Mouse (Mus musculus): Measurements from ENCODE around the gene Papolb. TPM values are rescaled to one million over a fixed set of nuclear protein-coding genes. Genes with fewer than 3 reads are reported as not detected.
A peak's percentile ranks its signal among the peaks of the same experiment; 100 is the strongest.

The Papolb gene
- total RNA-seq (2021), result 1 to 10 TPM; 1.5 to 1.9 TPM

- DNase-seq, result no peak
- intact Hi-C loops (cut with DNase I), result no loop called here
These were observed at the start of gene Papolb for GRCm38 (mm10) chr5:142529915-142530314. Gene Papolb, minus strand, starts transcription at chr5:142530076.

DNA sequence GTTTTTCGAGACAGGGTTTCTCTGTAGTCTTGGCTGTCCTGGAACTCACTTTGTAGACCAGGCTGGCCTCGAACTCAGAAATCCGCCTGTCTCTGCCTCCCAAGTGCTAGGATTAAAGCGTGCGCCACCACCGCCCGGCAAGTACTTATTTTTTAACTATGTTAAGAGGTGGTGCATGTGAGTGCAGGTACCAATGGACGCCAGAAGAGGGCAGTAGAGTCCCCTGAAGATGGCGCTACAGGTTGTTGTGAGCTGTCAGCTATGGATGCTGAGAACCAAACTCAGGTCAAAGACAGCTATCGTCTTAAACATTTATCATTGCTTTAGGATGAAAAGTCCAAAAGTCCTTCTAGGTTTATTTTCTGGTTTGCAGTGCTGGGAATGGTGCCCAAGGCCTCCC lies 48.3 kb upstream of the Papolb start:
- intact Hi-C loops (cut with DNase I), result loop anchor here (10.0 kb wide), 1 partner anchor 127 kb away; no protein-coding TSS in a partner anchor
- DNase-seq, result no peak

DNA sequence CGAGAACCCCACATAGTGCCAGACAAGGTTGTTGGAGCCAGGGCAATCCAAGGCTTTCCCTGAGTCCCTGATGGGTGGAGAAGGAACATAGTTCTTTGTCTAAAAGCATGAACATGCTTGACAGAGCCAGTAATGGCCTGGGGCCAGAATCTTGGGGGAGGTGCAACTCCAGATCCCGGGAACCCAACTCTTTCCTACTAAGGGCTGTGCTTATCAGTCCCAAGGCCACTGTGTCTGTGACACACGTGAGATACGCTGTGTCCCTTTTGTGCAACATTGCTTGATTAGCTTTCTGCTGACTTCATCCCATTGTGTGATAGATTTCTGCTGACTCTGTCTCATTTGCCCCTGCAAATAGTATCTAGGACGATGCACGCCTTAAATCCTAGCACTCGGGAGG lies 47.0 kb upstream of the Papolb start:
- intact Hi-C loops (cut with DNase I), result loop anchor here (10.0 kb wide), 1 partner anchor 128 kb away; no protein-coding TSS in a partner anchor

GRCm38 (mm10) chr5:142574323-142575057 lies 44.6 kb upstream of the Papolb start:
- intact Hi-C loops (cut with DNase I), result loop anchor here (10.0 kb wide), 1 partner anchor 130 kb away; no protein-coding TSS in a partner anchor
- DNase-seq, result no peak

More for the DNA sequence above, 47.0 kb upstream of the Papolb start:
- peak; percentile 43 for DNase-seq

DNA sequence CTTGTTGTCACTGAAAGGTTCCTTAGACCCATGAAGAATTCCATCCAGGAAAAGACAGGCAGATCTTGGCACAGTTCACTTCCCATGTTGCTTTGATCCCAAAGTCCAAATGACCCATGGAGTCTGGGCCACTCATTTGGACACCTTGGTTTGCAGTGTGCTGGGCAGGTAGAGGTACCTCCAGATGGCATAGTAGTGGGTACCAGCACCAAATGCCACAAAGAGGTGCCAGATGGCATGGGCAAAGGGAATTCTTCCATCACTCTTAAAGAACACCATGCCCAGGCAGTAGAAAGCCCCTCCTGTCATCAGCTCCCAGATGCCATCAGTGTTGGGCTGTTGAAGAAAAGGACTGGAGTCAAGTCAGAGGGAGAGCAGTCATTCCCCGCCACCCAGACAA lies 34.7 kb upstream of the Papolb start:
- intact Hi-C loops (cut with DNase I), result loop anchor here (5.0 kb wide), 1 partner anchor 53 kb away; no protein-coding TSS in a partner anchor
- no peak for DNase-seq

GRCm38 (mm10) chr5:142560261-142560660 lies 30.4 kb upstream of the Papolb start:
- no peak for DNase-seq
- intact Hi-C loops (cut with DNase I), result loop anchor here (5.0 kb wide), 1 partner anchor 57 kb away; no protein-coding TSS in a partner anchor

GRCm38 (mm10) chr5:142557397-142558067 lies 27.7 kb upstream of the Papolb start:
- intact Hi-C loops (cut with DNase I), result no loop called here
- DNase-seq, result peak; percentile 91

DNA sequence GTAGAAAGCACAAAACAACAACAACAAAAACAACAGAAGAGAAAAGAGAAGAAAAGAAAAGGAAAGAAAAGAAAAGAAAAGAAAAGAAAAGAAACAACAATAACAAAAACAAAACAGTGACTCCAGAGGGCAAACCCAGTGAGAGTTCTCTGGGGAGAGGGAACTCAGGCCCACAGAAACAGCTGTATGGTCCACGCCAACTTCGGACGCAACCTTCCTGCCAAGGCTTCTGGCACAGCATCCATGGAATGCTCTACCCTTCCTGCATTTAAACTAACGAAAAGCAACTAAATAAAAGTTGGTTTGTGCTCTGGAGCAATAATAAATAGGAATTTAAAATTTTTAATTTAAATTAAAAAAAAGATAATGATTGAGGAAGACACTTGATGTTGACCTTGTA lies 26.8 kb upstream of the Papolb start:
- intact Hi-C loops (cut with DNase I), result no loop called here
- DNase-seq, result no peak

DNA sequence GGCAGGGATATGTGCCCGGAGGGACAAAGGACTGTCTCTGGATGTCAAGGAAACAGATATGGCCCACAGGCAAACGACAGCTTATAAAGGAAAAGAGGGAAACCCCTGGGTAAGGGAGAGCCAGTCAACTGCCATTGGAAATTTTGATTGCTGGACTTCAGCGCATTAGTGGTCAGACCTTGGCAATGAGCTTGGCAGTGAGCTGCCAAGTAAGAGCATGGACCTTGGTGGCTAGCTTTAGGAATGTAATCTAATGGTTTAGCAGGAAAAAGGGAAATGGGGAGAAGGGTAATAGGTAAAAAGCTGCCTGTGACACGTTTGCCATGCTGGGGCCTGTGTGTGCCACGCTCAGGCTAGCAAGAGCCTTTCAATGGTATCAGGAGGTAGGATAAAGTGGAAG lies 26.0 kb upstream of the Papolb start:
- intact Hi-C loops (cut with DNase I), result no loop called here

DNA sequence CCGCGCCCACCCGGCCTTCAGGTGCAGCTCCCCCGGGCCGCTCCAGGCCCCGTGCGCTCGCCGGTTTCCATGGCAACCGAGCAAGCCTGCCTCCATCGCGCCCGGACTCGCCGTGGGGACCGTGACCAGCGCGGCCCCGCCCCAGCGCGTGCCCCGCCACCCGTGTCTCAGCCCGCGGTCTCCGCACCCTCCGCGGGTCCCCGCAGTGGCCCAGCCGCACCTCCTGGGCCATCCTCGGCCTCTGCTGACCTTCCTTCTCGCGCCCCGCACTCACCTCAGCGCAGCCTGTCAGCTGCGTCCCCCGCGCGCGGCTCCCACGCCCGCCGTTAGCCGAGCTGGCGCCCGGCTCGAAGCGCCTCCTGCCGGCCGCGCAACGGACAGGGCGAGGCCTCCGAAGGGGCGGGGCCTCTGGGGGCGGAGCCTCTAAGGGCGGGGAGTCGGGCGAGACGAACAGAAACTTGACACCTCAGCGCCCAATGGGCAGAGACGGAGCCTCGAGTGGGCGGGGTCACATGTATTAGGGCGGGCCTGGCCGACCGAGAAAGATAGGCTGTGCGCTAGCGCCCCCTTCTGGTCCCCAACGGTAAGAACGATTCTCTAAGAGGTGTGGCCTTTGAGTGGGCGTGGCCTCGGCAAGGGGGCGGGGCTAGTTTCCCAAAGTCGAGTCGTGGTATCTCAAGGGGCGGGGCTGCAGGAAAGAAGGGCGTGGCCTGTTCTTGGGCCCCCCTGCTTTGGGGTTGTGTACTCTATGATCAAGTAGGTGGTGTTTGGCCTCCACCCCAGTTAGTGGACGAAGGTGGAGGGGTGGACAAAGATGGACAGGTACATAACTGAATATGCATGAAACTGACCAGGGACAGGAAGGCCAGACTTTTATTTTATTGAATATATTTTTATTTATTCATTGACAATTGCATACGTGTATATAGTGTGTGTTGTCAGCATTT lies 21.1 kb upstream of the Papolb start, which contains the start of gene Radil:
TSS of gene Radil (minus strand) at position 393 of the 947 bp plus-strand sequence.
- DNase-seq, result peak; percentile 100
- intact Hi-C loops (cut with DNase I), result loop anchor here (2.0 kb wide), 2 partner anchors 48 to 72 kb away; no protein-coding TSS in a partner anchor

More for the DNA sequence above, 26.0 kb upstream of the Papolb start:
- DNase-seq, result no peak

DNA sequence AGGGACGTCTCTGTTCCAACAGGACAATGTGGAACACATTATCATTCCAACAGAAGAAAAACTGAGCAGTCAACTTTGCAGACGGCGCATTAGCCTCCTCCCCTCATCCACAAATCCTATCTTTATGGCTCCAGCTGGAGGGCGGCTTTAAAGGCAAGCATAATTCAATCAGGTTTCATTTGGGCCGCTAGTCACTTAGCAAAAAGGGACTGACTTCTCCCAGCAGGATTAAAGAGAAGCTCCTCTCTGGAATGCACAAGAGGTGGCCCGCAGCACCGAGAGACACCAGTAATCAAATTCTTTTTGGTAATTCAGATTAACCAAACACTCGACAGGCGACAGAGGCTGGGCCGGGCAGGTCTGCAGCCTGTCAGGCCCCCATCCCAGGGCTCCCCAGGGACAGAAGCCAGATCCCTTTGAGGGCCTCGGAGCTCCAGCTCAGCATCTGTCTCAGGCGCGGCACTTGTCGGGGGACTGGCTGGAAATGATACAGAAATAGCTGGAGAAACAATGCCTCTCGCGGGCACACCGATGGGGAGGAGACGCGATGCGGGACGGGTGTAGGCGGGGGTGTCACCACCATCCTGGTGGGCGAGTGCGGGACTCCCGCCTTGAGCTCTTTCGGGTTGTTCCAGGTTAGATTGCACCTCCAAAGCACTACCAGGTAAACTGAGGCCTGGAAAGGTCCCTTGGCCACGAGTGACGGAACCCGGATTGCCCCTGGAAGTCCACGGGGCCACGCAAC lies 20.3 kb upstream of the Papolb start:
- DNase-seq, result peak; percentile 60
- intact Hi-C loops (cut with DNase I), result loop anchor here (2.0 kb wide), 2 partner anchors 47 to 71 kb away; no protein-coding TSS in a partner anchor

- intact Hi-C loops (cut with DNase I), result no loop called here
- no peak for DNase-seq
These were observed 19.6 kb upstream of the Papolb start for GRCm38 (mm10) chr5:142549441-142549840.

- DNase-seq, result no peak
- intact Hi-C loops (cut with DNase I), result no loop called here
These were observed 17.2 kb upstream of the Papolb start for GRCm38 (mm10) chr5:142547066-142547465.

DNA sequence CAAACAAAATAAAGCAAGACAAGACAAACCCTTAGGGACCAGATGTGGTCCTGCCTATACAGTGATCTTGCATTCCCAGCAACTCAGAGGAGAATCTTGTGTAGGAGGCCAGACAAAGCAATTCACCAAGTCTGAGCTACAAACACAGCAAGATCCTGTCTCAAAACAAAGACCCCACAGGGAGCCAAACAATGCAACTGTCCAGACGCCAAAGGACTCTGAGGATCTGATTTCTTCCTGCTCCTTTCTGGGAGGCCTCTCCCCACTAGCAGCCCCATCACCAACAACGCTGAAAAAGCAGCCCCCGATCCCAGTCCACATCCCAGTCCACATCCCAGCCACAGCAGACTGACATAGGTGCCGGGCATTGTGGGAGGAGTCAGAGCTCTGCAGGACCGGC lies 16.5 kb upstream of the Papolb start:
- no peak for DNase-seq
- intact Hi-C loops (cut with DNase I), result no loop called here

DNA sequence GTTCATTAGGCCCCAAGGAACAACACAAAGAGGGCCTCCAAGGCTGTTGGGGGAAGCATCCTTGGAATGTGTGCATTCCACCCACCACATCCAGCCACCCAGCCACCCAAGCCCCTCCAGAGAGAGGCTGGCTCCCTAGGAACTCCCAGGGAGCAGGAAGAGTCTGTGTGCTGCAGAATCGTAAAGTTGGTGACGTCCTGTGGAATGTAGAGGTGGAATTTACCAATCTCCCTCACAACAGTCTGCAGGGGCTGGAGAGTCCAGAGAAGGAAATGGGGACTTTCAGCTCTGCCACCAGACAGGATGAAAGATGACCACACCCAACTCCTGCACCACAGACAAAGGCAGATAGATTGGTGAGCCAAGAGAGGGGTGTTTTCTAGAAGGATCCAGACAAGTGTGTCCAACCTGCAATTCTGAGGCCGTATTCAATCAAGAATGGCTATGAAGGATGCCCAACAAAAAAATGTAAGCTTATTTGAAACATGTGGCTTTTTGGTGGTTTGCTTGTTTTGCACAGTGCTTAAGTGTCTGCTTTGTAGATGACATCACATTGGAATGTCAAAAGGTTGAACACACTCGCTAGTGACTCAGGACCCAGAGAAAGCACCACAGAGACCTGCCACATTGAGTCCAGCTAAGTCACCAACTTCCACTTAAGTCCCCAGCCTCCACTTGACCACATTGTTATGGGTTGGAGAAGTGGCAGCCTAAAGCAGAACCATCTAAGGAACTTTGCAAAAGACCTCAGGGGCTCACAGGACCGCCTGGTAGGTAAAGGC lies 15.3 kb upstream of the Papolb start:
- DNase-seq, result no peak
- intact Hi-C loops (cut with DNase I), result no loop called here

DNA sequence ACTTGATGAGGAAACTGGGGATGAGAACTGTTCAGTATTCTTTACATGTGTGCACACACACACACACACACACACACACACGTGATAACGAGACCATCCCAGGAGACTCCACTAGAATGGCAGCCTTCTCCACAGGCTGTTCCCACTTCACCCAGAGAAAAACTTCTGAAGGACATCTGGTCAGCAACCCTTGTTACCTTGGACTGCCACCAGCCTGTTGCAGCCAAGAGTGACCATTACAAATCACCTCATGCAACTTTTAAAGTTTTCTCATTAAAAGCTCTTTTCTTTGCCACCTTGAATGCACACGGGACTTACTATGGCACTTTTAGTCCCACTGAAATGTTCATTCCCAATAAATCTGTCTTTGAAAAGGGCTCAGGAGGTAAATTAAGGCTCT lies 7.4 kb upstream of the Papolb start:
- no peak for DNase-seq
- intact Hi-C loops (cut with DNase I), result no loop called here

DNA sequence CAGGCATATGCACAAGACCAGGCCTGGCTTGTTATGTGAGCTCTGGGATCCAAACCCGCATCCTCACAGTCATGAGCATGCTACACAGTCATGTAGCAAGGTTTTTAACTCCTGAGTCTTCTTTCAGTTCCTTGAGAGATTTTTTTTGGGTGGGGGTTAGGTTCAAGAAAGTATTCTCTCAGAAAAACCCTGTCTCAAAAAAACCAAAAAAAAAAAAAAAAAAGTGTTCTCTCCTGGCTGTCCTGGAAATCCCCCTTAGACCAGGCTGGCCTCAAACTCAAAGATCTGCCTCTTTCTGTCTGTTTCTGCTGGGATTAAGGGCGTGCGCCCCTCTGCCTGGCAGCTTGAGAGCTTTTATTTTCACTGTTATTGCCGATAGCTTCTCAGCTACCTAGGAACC lies 5.5 kb upstream of the Papolb start:
- intact Hi-C loops (cut with DNase I), result no loop called here
- DNase-seq, result no peak

- intact Hi-C loops (cut with DNase I), result no loop called here
- DNase-seq, result peak; percentile 45
These were observed 5.0 kb downstream of the Papolb start for GRCm38 (mm10) chr5:142524711-142525464.
